Mouse (Mus musculus): ENCODE measurements around the gene Auh. TPM values are rescaled to one million over a fixed set of nuclear protein-coding genes. Genes with fewer than 3 reads are reported as not detected.

The Auh gene
- polyA plus RNA-seq, 2 experiments: 33.8 to 34.0 TPM

GRCm38 (mm10) chr13:52928392-52928791 lies 1.1 kb downstream of the Auh start:
- WGBS: 70% methylated on average over 9 of the region's 9 CpGs
- DNase-seq (ENCODE audit: low spot score) (no peak), ATAC-seq (ENCODE audit: low FRiP score, low read depth) (no peak)
- peak overlapping the region; percentile 57 for H3K4me2 ChIP-seq (replicated peaks; ENCODE audit: low read depth, low read length, severe bottlenecking)
- H3K27me3 ChIP-seq (ENCODE audit: control insufficient read depth, insufficient read depth, low read length): no peaks in the 10 kb centered on the region
- no peak for TF ChIP-seq POLR2A (IDR thresholded peaks at IDR 0.05; ENCODE audit: borderline replicate concordance, extremely low read depth, insufficient read depth, insufficient read length)
- peak overlapping the region; percentile 85 for H3K4me3 ChIP-seq (replicated peaks; ENCODE audit: low read length)
- H3K36me3 ChIP-seq (ENCODE audit: control insufficient read depth, insufficient read depth, low read length): no peaks in the 10 kb centered on the region
- no peaks in the 10 kb centered on the region for H3K9me3 ChIP-seq (ENCODE audit: control insufficient read depth, low read length)
- peaks cover 9% of the 10 kb centered on the region for H3K4me1 ChIP-seq (ENCODE audit: control insufficient read depth, insufficient read depth, low read length)
- no peak overlapping the region for H3K27ac ChIP-seq (replicated peaks; ENCODE audit: low read depth, low read length)
- H3K9ac ChIP-seq (ENCODE audit: low read depth, low read length, severe bottlenecking): peak overlapping the region; percentile 72

- no peak for TF ChIP-seq POLR2A (IDR thresholded peaks at IDR 0.05; ENCODE audit: borderline replicate concordance, extremely low read depth, insufficient read depth, insufficient read length)
- WGBS: 78% methylated on average over 5 of the region's 5 CpGs
- H3K9me3 ChIP-seq (ENCODE audit: control insufficient read depth, low read length): no peaks in the 10 kb centered on the region
- ATAC-seq (ENCODE audit: low FRiP score, low read depth) (no peak), DNase-seq (ENCODE audit: low spot score) (no peak)
- H3K9ac ChIP-seq (ENCODE audit: low read depth, low read length, severe bottlenecking): no peak overlapping the region
- no peak overlapping the region for H3K4me2 ChIP-seq (replicated peaks; ENCODE audit: low read depth, low read length, severe bottlenecking)
- H3K36me3 ChIP-seq (ENCODE audit: control insufficient read depth, insufficient read depth, low read length): no peaks in the 10 kb centered on the region
- no peak overlapping the region for H3K27ac ChIP-seq (replicated peaks; ENCODE audit: low read depth, low read length)
- no peaks in the 10 kb centered on the region for H3K27me3 ChIP-seq (ENCODE audit: control insufficient read depth, insufficient read depth, low read length)
- peaks cover 9% of the 10 kb centered on the region for H3K4me1 ChIP-seq (ENCODE audit: control insufficient read depth, insufficient read depth, low read length)
- no peak overlapping the region for H3K4me3 ChIP-seq (replicated peaks; ENCODE audit: low read length)
These were observed 5.0 kb downstream of the Auh start for GRCm38 (mm10) chr13:52924457-52924856.

DNA sequence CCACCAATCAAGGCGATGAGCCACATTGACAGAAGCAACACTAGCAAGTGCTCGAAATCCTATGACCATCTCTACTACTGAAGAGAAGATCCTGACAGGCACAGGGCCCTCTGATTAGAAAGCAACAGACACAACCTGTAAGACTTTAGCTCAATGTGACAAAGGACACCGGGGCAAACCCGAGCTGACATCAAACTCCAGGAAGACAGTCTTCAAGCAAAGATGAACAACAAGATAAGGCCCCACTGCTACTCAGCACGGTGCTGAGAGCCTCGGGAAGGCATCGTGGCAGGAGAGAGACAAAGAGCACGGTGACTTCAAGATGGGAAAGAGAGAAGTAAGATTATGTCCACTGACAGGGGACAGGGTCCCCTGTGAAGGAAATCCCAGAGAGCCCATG lies 7.5 kb downstream of the Auh start:
- Histone ChIP-seq H3K4me2 (replicated peaks; ENCODE audit: low read depth, low read length, severe bottlenecking) (no peak overlapping the region), H3K4me3 (replicated peaks; ENCODE audit: low read length) (no peak overlapping the region), H3K9me3 (ENCODE audit: control insufficient read depth, low read length) (no peaks in the 10 kb centered on the region), H3K4me1 (ENCODE audit: control insufficient read depth, insufficient read depth, low read length) (peaks cover 5% of the 10 kb centered on the region; the same call in 1 of the 2 replicates), H3K27me3 (ENCODE audit: control insufficient read depth, insufficient read depth, low read length) (no peaks in the 10 kb centered on the region), H3K36me3 (ENCODE audit: control insufficient read depth, insufficient read depth, low read length) (no peaks in the 10 kb centered on the region), H3K27ac (replicated peaks; ENCODE audit: low read depth, low read length) (no peak overlapping the region), H3K9ac (ENCODE audit: low read depth, low read length, severe bottlenecking) (no peak overlapping the region)
- DNase-seq (ENCODE audit: low spot score) (no peak), ATAC-seq (ENCODE audit: low FRiP score, low read depth) (no peak)
- 87% methylated on average over 8 of the region's 8 CpGs for WGBS
- TF ChIP-seq POLR2A (IDR thresholded peaks at IDR 0.05; ENCODE audit: borderline replicate concordance, extremely low read depth, insufficient read depth, insufficient read length): no peak

- no peak overlapping the region for H3K9ac ChIP-seq (ENCODE audit: low read depth, low read length, severe bottlenecking)
- WGBS: 79% methylated on average over 7 of the region's 7 CpGs
- H3K4me1 ChIP-seq (ENCODE audit: control insufficient read depth, insufficient read depth, low read length): peaks cover 5% of the 10 kb centered on the region; the same call in 1 of the 2 replicates
- TF ChIP-seq POLR2A (IDR thresholded peaks at IDR 0.05; ENCODE audit: borderline replicate concordance, extremely low read depth, insufficient read depth, insufficient read length): no peak
- DNase-seq (ENCODE audit: low spot score): no peak
- no peaks in the 10 kb centered on the region for H3K9me3 ChIP-seq (ENCODE audit: control insufficient read depth, low read length)
- H3K4me3 ChIP-seq (replicated peaks; ENCODE audit: low read length): no peak overlapping the region
- no peaks in the 10 kb centered on the region for H3K27me3 ChIP-seq (ENCODE audit: control insufficient read depth, insufficient read depth, low read length)
- no peak for ATAC-seq (ENCODE audit: low FRiP score, low read depth)
- H3K27ac ChIP-seq (replicated peaks; ENCODE audit: low read depth, low read length): no peak overlapping the region
- no peaks in the 10 kb centered on the region for H3K36me3 ChIP-seq (ENCODE audit: control insufficient read depth, insufficient read depth, low read length)
- H3K4me2 ChIP-seq (replicated peaks; ENCODE audit: low read depth, low read length, severe bottlenecking): no peak overlapping the region
These were observed 8.2 kb downstream of the Auh start for GRCm38 (mm10) chr13:52921065-52921825.

DNA sequence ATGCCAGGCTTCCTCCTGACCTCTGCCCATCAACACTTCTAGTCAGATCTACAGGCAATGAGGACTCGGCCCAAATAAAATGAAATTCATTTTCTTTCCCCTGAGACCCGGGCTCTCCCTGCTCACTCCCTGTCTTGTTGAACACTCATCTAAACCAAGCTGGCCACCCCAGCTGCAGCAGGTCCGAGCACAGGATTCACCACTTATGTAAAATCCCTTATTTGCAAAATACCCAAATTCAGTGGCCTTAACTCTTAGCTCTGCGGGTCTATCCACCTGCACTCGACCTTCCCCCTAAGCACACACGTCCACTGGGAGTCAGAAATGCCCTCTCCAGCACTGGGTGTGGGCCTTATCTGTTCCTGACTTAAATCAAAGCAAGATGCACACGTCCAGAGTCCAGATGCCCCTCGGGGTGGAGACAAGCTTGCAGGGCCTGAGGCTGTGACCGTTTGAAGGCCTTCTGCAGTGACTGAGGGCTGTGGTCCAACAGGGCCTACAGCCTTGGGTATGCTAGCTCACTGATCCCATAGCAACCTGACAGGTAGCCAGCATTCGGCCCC lies 9.6 kb downstream of the Auh start:
- H3K9me3 ChIP-seq (ENCODE audit: control insufficient read depth, low read length): no peaks in the 10 kb centered on the region
- no peak overlapping the region for H3K4me2 ChIP-seq (replicated peaks; ENCODE audit: low read depth, low read length, severe bottlenecking)
- ATAC-seq (ENCODE audit: low FRiP score, low read depth) (no peak), DNase-seq (ENCODE audit: low spot score) (no peak)
- H3K27ac ChIP-seq (replicated peaks; ENCODE audit: low read depth, low read length): no peak overlapping the region
- no peaks in the 10 kb centered on the region for H3K27me3 ChIP-seq (ENCODE audit: control insufficient read depth, insufficient read depth, low read length)
- WGBS: 71% methylated on average over 10 of the region's 10 CpGs
- H3K36me3 ChIP-seq (ENCODE audit: control insufficient read depth, insufficient read depth, low read length): no peaks in the 10 kb centered on the region
- no peak overlapping the region for H3K4me3 ChIP-seq (replicated peaks; ENCODE audit: low read length)
- H3K4me1 ChIP-seq (ENCODE audit: control insufficient read depth, insufficient read depth, low read length): peaks cover 5% of the 10 kb centered on the region; the same call in 1 of the 2 replicates
- no peak for TF ChIP-seq POLR2A (IDR thresholded peaks at IDR 0.05; ENCODE audit: borderline replicate concordance, extremely low read depth, insufficient read depth, insufficient read length)
- H3K9ac ChIP-seq (ENCODE audit: low read depth, low read length, severe bottlenecking): no peak overlapping the region
